Mouse (Mus musculus) heart, embryonic 12.5 days (tissue): Measurements from ENCODE around the gene Ptprg. TPM values are rescaled to one million over a fixed set of nuclear protein-coding genes. Genes with fewer than 3 reads are reported as not detected.

ENCODE experiments used
- ATAC-seq: fragments of 200-750 bp; cut with Nextera tagmentation; 2 replicates; pipeline ENCODE4 v1.8.0; 2017; ENCODE audit warnings: moderate TSS enrichment, moderate library complexity; ENCODE audit not compliant: insufficient number of reproducible peaks, low FRiP score
- H3K27ac ChIP-seq: fragments of 300-500 bp; sonication (generic); 2 replicates; pipeline ENCODE4 v1.5.1; 2016; ENCODE audit warnings: mild to moderate bottlenecking, moderate library complexity; ENCODE audit not compliant: poor library complexity, severe bottlenecking
- H3K27me3 ChIP-seq: fragments of 300-500 bp; sonication (generic); replicated peaks from 2 replicates; pipeline ENCODE4 v1.6.1; 2016; ENCODE audit warnings: mild to moderate bottlenecking, moderate library complexity
- H3K36me3 ChIP-seq: fragments of 300-500 bp; sonication (generic); 2 replicates; pipeline ENCODE4 v1.6.1; 2016; ENCODE audit warnings: mild to moderate bottlenecking, moderate library complexity
- H3K4me1 ChIP-seq: fragments of 300-500 bp; sonication (generic); replicated peaks from 2 replicates; pipeline ENCODE4 v1.6.1; 2016; ENCODE audit warnings: mild to moderate bottlenecking
- H3K4me2 ChIP-seq: fragments of 300-500 bp; sonication (generic); 2 replicates; pipeline ENCODE4 v1.6.1; 2016; ENCODE audit warnings: mild to moderate bottlenecking, moderate library complexity
- H3K4me3 ChIP-seq: fragments of 300-500 bp; sonication (generic); 2 replicates; pipeline ENCODE4 v1.5.1; 2016; ENCODE audit warnings: mild to moderate bottlenecking
- H3K9ac ChIP-seq: fragments of 300-500 bp; sonication (generic); 2 replicates; pipeline ENCODE4 v1.6.1; 2016; ENCODE audit warnings: mild to moderate bottlenecking, moderate library complexity
- H3K9me3 ChIP-seq: fragments of 300-500 bp; sonication (generic); replicated peaks from 2 replicates; pipeline ENCODE4 v1.6.1; 2016; ENCODE audit warnings: mild to moderate bottlenecking, moderate library complexity
- WGBS: fragments of 180-500 bp; shearing (Covaris S2); methylation state at CpG from one replicate; pipeline ENCODE4 v1.1.7; 2016; 5-methylcytosine and 5-hydroxymethylcytosine counted together
- polyA plus RNA-seq: library from polyadenylated mRNA; unstranded; fragments of >200 nt; fragmentation: Nextera tagmentation; extraction: Ambion mirVana; gene quantifications from 2 replicates; pipeline ENCODE4 v1.2.1, GENCODE M21; 2016

Ptprg gene
- polyA plus RNA-seq: 17.8 and 25.9 TPM in 2 replicates

DNA sequence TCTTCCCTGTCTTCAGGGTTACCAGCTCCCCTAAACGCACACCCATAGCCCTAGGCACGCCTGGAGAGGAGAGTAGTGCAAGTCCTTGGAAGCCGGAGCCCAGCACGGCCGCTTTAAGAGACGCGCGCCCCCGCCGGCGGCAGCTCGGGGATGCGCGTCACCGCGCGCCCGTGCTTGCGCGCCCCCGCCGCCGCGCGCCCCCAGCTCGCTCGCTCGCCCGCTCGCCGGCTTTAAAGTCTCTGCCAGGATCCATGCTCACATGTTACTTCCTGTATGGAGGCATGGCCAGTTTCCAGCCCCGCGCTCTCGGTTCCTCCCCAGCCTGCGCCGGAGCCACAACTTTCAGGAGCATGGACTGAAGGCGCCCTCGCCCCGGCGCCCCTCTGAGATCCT, at the start of gene Ptprg:
TSS of gene Ptprg (plus strand) at position 260 of the 393 bp plus-strand sequence.
- peak within 1 kb of the TSS; percentile 99 for H3K4me2 ChIP-seq
- peak; percentile 87 for ATAC-seq

GRCm38 (mm10) chr14:11503803-11504365, 49.4 kb upstream of the Ptprg start:
- Histone ChIP-seq H3K27me3 (no peaks in the 10 kb centered on the region), H3K36me3 (no peaks in the 10 kb centered on the region), H3K9me3 (0 out of 2 replicates have a peak, but pooled peaks cover 4% of the 10 kb centered on the region), H3K9ac (no peak overlapping the region), H3K4me2 (no peak overlapping the region), H3K4me1 (peaks cover 4% of the 10 kb centered on the region; the same call in 1 of the 2 replicates), H3K27ac (no peak overlapping the region), H3K4me3 (no peak overlapping the region)
- 61% methylated on average over 7 of the region's 7 CpGs for WGBS
- no peak for ATAC-seq

More for the DNA sequence above, at the start of gene Ptprg:
- Histone ChIP-seq H3K27me3 (no peaks in the 10 kb centered on the region), H3K4me1 (peaks cover 20% of the 10 kb centered on the region), H3K9ac (peak within 1 kb of the TSS; percentile 91), H3K36me3 (no peaks in the 10 kb centered on the region), H3K9me3 (no peaks in the 10 kb centered on the region), H3K4me3 (peak within 1 kb of the TSS; percentile 75), H3K27ac (peak within 1 kb of the TSS; percentile 95)
- under 1% methylated on average over 40 of the region's 40 CpGs for WGBS

- WGBS: 39% methylated on average over 1 of the region's 1 CpGs
- Histone ChIP-seq H3K27me3 (no peaks in the 10 kb centered on the region), H3K9me3 (0 out of 2 replicates have a peak, but pooled peaks cover 4% of the 10 kb centered on the region), H3K4me1 (peaks cover 4% of the 10 kb centered on the region; the same call in 1 of the 2 replicates), H3K9ac (no peak overlapping the region), H3K4me2 (no peak overlapping the region), H3K27ac (no peak overlapping the region), H3K36me3 (no peaks in the 10 kb centered on the region), H3K4me3 (no peak overlapping the region)
- ATAC-seq: no peak
Measured at GRCm38 (mm10) chr14:11510173-11510572, 43.2 kb upstream of the Ptprg start.

- ATAC-seq: no peak
- H3K4me2 ChIP-seq: no peak overlapping the region
- WGBS: 82% methylated on average over 2 of the region's 2 CpGs
Measured at GRCm38 (mm10) chr14:11519171-11519570, 34.2 kb upstream of the Ptprg start.

GRCm38 (mm10) chr14:11523052-11523451, 30.3 kb upstream of the Ptprg start:
- H3K4me3 ChIP-seq: no peak overlapping the region
- H3K4me2 ChIP-seq: no peak overlapping the region
- H3K27ac ChIP-seq: no peak overlapping the region
- no peak overlapping the region for H3K9ac ChIP-seq
- no peaks in the 10 kb centered on the region for H3K36me3 ChIP-seq
- H3K9me3 ChIP-seq: no peaks in the 10 kb centered on the region
- no peak for ATAC-seq
- no peaks in the 10 kb centered on the region for H3K27me3 ChIP-seq
- WGBS: 88% methylated on average over 3 of the region's 3 CpGs
- H3K4me1 ChIP-seq: no peaks in the 10 kb centered on the region

More at GRCm38 (mm10) chr14:11519171-11519570, 34.2 kb upstream of the Ptprg start:
- H3K36me3 ChIP-seq: no peaks in the 10 kb centered on the region
- no peak overlapping the region for H3K9ac ChIP-seq
- H3K4me3 ChIP-seq: no peak overlapping the region
- no peak overlapping the region for H3K27ac ChIP-seq
- no peaks in the 10 kb centered on the region for H3K4me1 ChIP-seq
- H3K27me3 ChIP-seq: no peaks in the 10 kb centered on the region
- H3K9me3 ChIP-seq: no peaks in the 10 kb centered on the region

- no peak overlapping the region for H3K4me2 ChIP-seq
- no peaks in the 10 kb centered on the region for H3K27me3 ChIP-seq
- 88% methylated on average over 4 of the region's 4 CpGs for WGBS
- no peaks in the 10 kb centered on the region for H3K36me3 ChIP-seq
- no peak overlapping the region for H3K9ac ChIP-seq
- H3K9me3 ChIP-seq: no peaks in the 10 kb centered on the region
- H3K4me1 ChIP-seq: peaks cover 3% of the 10 kb centered on the region; the same call in 1 of the 2 replicates
- no peak overlapping the region for H3K27ac ChIP-seq
- H3K4me3 ChIP-seq: no peak overlapping the region
- no peak for ATAC-seq
Measured at GRCm38 (mm10) chr14:11529591-11529990, 23.7 kb upstream of the Ptprg start.

DNA sequence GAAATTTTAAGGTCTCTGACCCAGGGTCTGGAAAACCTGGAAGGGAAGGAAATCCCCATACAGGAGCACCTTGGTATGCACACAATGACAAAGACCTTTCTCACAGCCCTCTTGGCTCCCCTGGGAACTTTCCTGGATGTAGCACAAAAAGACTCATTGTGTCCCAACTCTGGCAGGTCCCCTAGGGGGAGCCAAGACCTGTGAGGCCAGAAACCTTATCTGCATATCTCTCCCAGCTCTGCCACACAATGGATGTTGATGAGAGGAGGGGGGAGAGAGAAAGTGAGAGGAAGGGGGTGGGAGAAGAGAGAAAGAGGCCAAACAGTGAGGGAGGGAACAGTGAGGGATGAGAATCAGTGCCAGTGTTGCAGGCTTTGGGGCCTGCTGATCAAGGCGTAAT, 18.9 kb upstream of the Ptprg start:
- H3K4me3 ChIP-seq: no peak overlapping the region
- no peaks in the 10 kb centered on the region for H3K9me3 ChIP-seq
- no peaks in the 10 kb centered on the region for H3K36me3 ChIP-seq
- no peak for ATAC-seq
- no peak overlapping the region for H3K27ac ChIP-seq
- WGBS: 70% methylated on average over 1 of the region's 1 CpGs
- no peak overlapping the region for H3K4me2 ChIP-seq
- H3K4me1 ChIP-seq: peaks cover 6% of the 10 kb centered on the region; the same call in 1 of the 2 replicates
- H3K9ac ChIP-seq: no peak overlapping the region
- H3K27me3 ChIP-seq: no peaks in the 10 kb centered on the region

DNA sequence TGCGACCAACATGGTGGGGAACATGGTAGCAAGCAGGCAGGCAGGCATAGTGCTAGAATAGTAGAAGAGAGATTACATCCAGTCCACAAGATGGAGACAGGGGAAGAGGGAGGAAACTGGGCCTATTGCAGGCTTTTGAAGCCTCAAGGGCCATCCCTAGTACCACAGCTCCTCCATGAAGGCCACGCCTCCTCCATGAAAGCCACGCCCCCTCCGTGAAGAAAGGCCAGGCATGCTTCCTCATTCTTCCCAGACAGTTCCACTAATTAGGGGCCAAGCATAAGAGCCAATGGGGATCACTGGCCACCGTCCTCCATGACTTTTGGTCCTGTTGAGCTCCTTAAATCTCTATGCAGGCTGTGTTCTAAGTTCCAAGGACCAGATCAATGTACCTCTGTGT, 17.2 kb upstream of the Ptprg start:
- Histone ChIP-seq H3K36me3 (no peaks in the 10 kb centered on the region), H3K4me1 (peaks cover 6% of the 10 kb centered on the region; the same call in 1 of the 2 replicates), H3K9me3 (no peaks in the 10 kb centered on the region), H3K9ac (no peak overlapping the region), H3K4me3 (no peak overlapping the region), H3K27ac (no peak overlapping the region), H3K4me2 (no peak overlapping the region), H3K27me3 (no peaks in the 10 kb centered on the region)
- ATAC-seq: no peak
- WGBS: 68% methylated on average over 5 of the region's 5 CpGs

GRCm38 (mm10) chr14:11551892-11552291, 1.4 kb upstream of the Ptprg start:
- Histone ChIP-seq H3K4me1 (peaks cover 24% of the 10 kb centered on the region), H3K4me3 (peak overlapping the region; percentile 75), H3K9ac (no peak overlapping the region), H3K9me3 (no peaks in the 10 kb centered on the region), H3K27me3 (no peaks in the 10 kb centered on the region), H3K36me3 (no peaks in the 10 kb centered on the region), H3K27ac (no peak overlapping the region), H3K4me2 (peak overlapping the region; percentile 99)
- ATAC-seq: no peak
- WGBS: 12% methylated on average over 11 of the region's 11 CpGs

- H3K9ac ChIP-seq: peak overlapping the region; percentile 66
- no peaks in the 10 kb centered on the region for H3K27me3 ChIP-seq
- H3K36me3 ChIP-seq: no peaks in the 10 kb centered on the region
- peak overlapping the region; percentile 75 for H3K4me3 ChIP-seq
- ATAC-seq: peak; percentile 22; the same call in 1 of the 2 replicates
- H3K27ac ChIP-seq: peak overlapping the region; percentile 95
- H3K9me3 ChIP-seq: no peaks in the 10 kb centered on the region
- H3K4me2 ChIP-seq: peak overlapping the region; percentile 99
- 2% methylated on average over 33 of the region's 33 CpGs for WGBS
- peaks cover 21% of the 10 kb centered on the region for H3K4me1 ChIP-seq
Measured at GRCm38 (mm10) chr14:11552521-11553272, 635 bp upstream of the Ptprg start.

GRCm38 (mm10) chr14:11553679-11554305, 460 bp downstream of the Ptprg start:
- H3K9ac ChIP-seq: peak overlapping the region; percentile 91
- H3K4me2 ChIP-seq: peak overlapping the region; percentile 99
- no peaks in the 10 kb centered on the region for H3K36me3 ChIP-seq
- H3K27ac ChIP-seq: peak overlapping the region; percentile 95
- WGBS: under 1% methylated on average over 57 of the region's 57 CpGs
- no peaks in the 10 kb centered on the region for H3K27me3 ChIP-seq
- peaks cover 20% of the 10 kb centered on the region for H3K4me1 ChIP-seq
- H3K9me3 ChIP-seq: no peaks in the 10 kb centered on the region
- peak overlapping the region; percentile 75 for H3K4me3 ChIP-seq
- ATAC-seq: peak; percentile 56
